Mouse (Mus musculus): ENCODE data around the gene Epb41l1. TPM values are rescaled to one million over a fixed set of nuclear protein-coding genes. Genes with fewer than 3 reads are reported as not detected.

Gene Epb41l1
- total RNA-seq, 2 experiments from 2014 or later: 304 to 328 TPM

GRCm38 (mm10) chr2:156569261-156569660 lies 148.6 kb downstream of the Epb41l1 start:
- intact Hi-C loops (cut with DNase I): no loop called here
- no peak for DNase-seq (ENCODE audit: low spot score in 2 of 2)

DNA sequence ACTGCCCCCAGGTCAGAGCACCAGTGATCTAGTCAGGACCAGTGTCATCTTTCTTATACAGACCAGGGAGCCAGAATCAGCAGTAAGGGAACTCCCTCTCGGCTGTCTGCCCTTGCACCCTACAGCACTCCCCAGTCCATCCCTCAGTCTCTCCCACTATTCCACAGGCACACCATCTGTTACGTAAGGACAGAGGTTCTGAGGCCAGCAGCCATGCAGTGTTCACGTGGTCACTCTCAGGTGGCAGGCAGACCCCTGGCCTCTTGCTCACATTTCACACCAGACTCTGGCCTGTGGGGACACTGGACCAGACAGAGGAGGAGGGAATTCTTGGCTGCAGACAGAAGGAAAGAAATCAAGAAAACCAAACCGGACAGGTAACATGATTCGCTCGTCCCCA lies 150.8 kb downstream of the Epb41l1 start:
- intact Hi-C loops (cut with DNase I): no loop called here
- DNase-seq (ENCODE audit: low spot score in 2 of 2): no peak

DNA sequence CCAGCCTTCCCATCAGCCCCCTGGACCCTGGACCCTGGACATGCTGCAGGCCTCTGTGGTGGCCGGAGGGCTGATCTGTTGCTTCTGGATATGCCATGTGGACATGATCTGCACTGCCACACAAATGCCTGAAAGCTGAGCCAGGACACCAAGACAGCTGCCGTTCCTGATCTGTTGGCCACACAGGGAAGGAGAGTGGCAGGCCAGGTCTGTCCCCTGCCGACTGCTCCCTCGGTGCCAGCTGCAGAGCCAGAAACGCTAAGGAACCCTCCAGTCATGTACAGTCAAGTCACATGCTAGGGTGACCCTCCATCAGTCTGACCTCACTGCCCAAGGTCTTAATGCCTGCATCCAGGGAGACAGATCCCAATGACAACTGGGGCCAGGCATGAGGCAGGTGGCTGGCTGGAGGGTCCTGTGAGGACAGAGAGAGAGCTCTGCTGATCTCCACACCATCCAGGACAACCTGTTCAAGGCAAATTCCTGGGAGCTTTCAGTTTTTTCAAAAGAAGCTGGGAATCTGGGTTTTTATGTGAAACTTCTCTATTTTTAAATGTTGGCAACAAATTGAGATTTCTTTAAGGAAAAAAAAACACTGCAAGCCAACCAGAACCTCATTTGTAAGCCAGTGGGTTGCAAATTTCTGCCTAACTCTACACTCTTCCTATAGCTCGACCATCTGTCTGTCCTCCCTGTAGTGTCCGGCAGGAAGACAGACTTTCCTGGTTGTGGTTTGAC lies 156.3 kb downstream of the Epb41l1 start:
- intact Hi-C loops (cut with DNase I): no loop called here
- peak in 1 of 2 experiments; percentile 57 for DNase-seq (ENCODE audit: low spot score in 2 of 2)

GRCm38 (mm10) chr2:156580507-156580906 lies 159.8 kb downstream of the Epb41l1 start:
- intact Hi-C loops (cut with DNase I): no loop called here
- DNase-seq (ENCODE audit: low spot score in 2 of 2): no peak

- intact Hi-C loops (cut with DNase I): no loop called here
- DNase-seq (ENCODE audit: low spot score in 2 of 2): peak; percentile 91 to 92
These were observed 160.5 kb downstream of the Epb41l1 start for GRCm38 (mm10) chr2:156581244-156581643.

DNA sequence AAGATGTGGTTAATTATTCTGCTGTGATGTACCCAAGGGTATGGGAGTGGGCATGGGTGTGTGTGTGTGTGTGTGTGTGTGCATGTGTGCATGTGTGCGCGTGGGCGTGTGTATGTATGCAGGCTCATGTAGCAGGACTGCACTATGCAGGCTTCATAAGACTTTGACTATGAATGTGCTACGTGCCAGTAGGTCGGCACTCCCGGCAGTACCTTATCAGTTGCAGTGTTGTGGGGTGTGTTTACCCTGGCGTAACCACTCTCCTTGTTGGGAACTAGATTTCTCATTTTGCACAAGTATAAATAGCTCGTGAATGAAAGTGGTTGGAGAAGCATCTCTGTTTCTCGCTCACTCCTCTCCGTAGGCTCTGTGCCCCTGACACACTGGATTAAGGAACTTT lies 162.2 kb downstream of the Epb41l1 start:
- no peak for DNase-seq (ENCODE audit: low spot score in 2 of 2)
- intact Hi-C loops (cut with DNase I): loop anchor here (2.0 kb wide), 1 partner anchor 84 kb away; no protein-coding TSS in a partner anchor

- peak in 1 of 2 experiments; percentile 35 for DNase-seq (ENCODE audit: low spot score in 2 of 2)
These were observed 163.6 kb downstream of the Epb41l1 start for GRCm38 (mm10) chr2:156584154-156584796.

GRCm38 (mm10) chr2:156584797-156585471 lies 164.2 kb downstream of the Epb41l1 start:
- peak; percentile 54 to 77 for DNase-seq (ENCODE audit: low spot score in 2 of 2)
- intact Hi-C loops (cut with DNase I): no loop called here

More at GRCm38 (mm10) chr2:156584154-156584796, 163.6 kb downstream of the Epb41l1 start:
- intact Hi-C loops (cut with DNase I): no loop called here

DNA sequence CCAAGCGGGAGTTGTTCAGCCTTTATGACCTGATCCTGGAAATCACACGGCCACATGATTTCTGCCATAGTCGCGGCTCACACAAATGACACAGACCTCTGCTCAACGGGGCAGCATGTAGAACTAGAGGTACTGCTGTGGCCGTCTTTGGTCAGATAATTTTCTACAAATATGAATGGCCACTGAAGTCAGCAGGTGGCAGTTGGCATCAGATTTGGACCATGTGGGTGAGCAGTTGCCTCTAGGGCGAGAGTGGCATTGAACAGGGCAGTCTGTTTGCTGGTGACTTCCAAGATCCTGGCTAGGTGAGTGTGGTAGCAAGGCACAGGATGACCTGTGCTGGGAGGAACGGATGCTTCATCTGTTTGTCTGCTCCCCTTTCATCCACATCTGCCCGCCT lies 168.8 kb downstream of the Epb41l1 start:
- intact Hi-C loops (cut with DNase I): no loop called here
- no peak for DNase-seq (ENCODE audit: low spot score in 2 of 2)

Small RNA genes within 50 kb of the gene (microRNA-seq; reads per million reads assigned to microRNA genes)
- gene Gm22758: 0 reads per million in 2 experiments

Other genes with a start within 250 kb of the Epb41l1 start
- 100 to 1,000 TPM; 259 to 277 TPM for gene Rbm39, start 240.7 kb upstream of the Epb41l1 start, total RNA-seq (2021)
- gene Phf20, start 224.4 kb upstream of the Epb41l1 start, total RNA-seq (2021): 10 to 100 TPM; 50.7 to 65.0 TPM
- 1 to 10 TPM; 3.3 to 5.5 TPM for gene Cnbd2, start 108.6 kb upstream of the Epb41l1 start, total RNA-seq (2021)
- 100 to 1,000 TPM in 1 of 2 experiments, 10 to 100 TPM in 1; 87.8 to 113 TPM for gene Scand1, start 108.2 kb upstream of the Epb41l1 start, total RNA-seq (2021)
- gene Aar2, start 126.7 kb downstream of the Epb41l1 start, total RNA-seq (2021): 10 to 100 TPM; 33.3 to 34.5 TPM
- gene Dlgap4, start 192.8 kb downstream of the Epb41l1 start, total RNA-seq (2021): 100 to 1,000 TPM; 234 to 242 TPM

Data from left cerebral cortex, postnatal 14 days (tissue).